Mouse (Mus musculus) erythroblast, embryonic 14.5 days (primary cell): ENCODE results near the gene Frmd4b. TPM values are rescaled to one million over a fixed set of nuclear protein-coding genes. Genes with fewer than 3 reads are reported as not detected.

Experiments
- H3K27me3 ChIP-seq: 2 replicates; pipeline ENCODE4 v1.6.1; 2012; ENCODE audit warnings: inconsistent platforms; ENCODE audit not compliant: control insufficient read depth
- H3K36me3 ChIP-seq: 2 replicates; pipeline ENCODE4 v1.6.1; 2012; ENCODE audit warnings: mild to moderate bottlenecking, inconsistent platforms; ENCODE audit not compliant: control insufficient read depth
- H3K4me1 ChIP-seq: 2 replicates; pipeline ENCODE4 v1.6.1; 2012; ENCODE audit warnings: inconsistent platforms; ENCODE audit not compliant: control insufficient read depth
- H3K4me3 ChIP-seq: replicated peaks from 2 replicates; pipeline ENCODE3; 2012; ENCODE audit warnings: moderate library complexity, mild to moderate bottlenecking, inconsistent platforms
- H3K9me3 ChIP-seq: 2 replicates; pipeline ENCODE4 v1.6.1; 2012; ENCODE audit warnings: low read length, inconsistent platforms, mixed read lengths; ENCODE audit not compliant: control insufficient read depth
- GATA1 ChIP-seq: IDR thresholded peaks from 2 replicates; pipeline ENCODE4 v1.6.1; 2012; ENCODE audit warnings: low read length, inconsistent platforms, mixed read lengths
- TAL1 ChIP-seq: IDR thresholded peaks from 3 replicates; pipeline ENCODE4 v1.6.1; 2012; ENCODE audit warnings: low read length, inconsistent platforms, mixed read lengths
- polyA plus RNA-seq: library from polyadenylated mRNA; stranded (reverse); fragments of >175 nt; gene quantifications from 2 replicates; pipeline ENCODE4 v1.2.3, GENCODE M21; 2012

The Frmd4b gene
- polyA plus RNA-seq, 1 experiment: not detected

- H3K27me3 ChIP-seq: no peaks in the 10 kb centered on the region
- no peaks in the 10 kb centered on the region for H3K36me3 ChIP-seq
- H3K4me1 ChIP-seq: no peaks in the 10 kb centered on the region
- H3K4me3 ChIP-seq: no peak within 1 kb of the TSS
- H3K9me3 ChIP-seq: no peaks in the 10 kb centered on the region
- no peak for TF ChIP-seq TAL1
- TF ChIP-seq GATA1: no peak
These were observed 364.6 kb downstream of the Frmd4b start, which contains the start of gene Lmod3 for GRCm38 (mm10) chr6:97252711-97253221. Lmod3 (minus strand) TSS chr6:97252759.

GRCm38 (mm10) chr6:97252086-97252485, 365.3 kb downstream of the Frmd4b start:
- no peaks in the 10 kb centered on the region for H3K9me3 ChIP-seq
- H3K36me3 ChIP-seq: no peaks in the 10 kb centered on the region
- no peaks in the 10 kb centered on the region for H3K27me3 ChIP-seq
- H3K4me1 ChIP-seq: no peaks in the 10 kb centered on the region
- TF ChIP-seq GATA1: no peak
- no peak for TF ChIP-seq TAL1
- H3K4me3 ChIP-seq: no peak overlapping the region

GRCm38 (mm10) chr6:97250966-97251365, 366.4 kb downstream of the Frmd4b start:
- Histone ChIP-seq H3K9me3 (no peaks in the 10 kb centered on the region), H3K4me1 (no peaks in the 10 kb centered on the region), H3K4me3 (no peak overlapping the region), H3K27me3 (no peaks in the 10 kb centered on the region), H3K36me3 (no peaks in the 10 kb centered on the region)
- TF ChIP-seq TAL1: no peak
- TF ChIP-seq GATA1: no peak

- Histone ChIP-seq H3K36me3 (no peaks in the 10 kb centered on the region), H3K27me3 (no peaks in the 10 kb centered on the region), H3K9me3 (no peaks in the 10 kb centered on the region), H3K4me1 (no peaks in the 10 kb centered on the region), H3K4me3 (no peak overlapping the region)
- TF ChIP-seq GATA1: no peak
- TF ChIP-seq TAL1: no peak
These were observed 372.1 kb downstream of the Frmd4b start for GRCm38 (mm10) chr6:97245200-97245599.

- H3K36me3 ChIP-seq: no peaks in the 10 kb centered on the region
- no peaks in the 10 kb centered on the region for H3K4me1 ChIP-seq
- no peak overlapping the region for H3K4me3 ChIP-seq
- H3K9me3 ChIP-seq: peaks cover 8% of the 10 kb centered on the region
- H3K27me3 ChIP-seq: no peaks in the 10 kb centered on the region; the same call in 1 of the 2 replicates
- TF ChIP-seq GATA1 (no peak), TAL1 (no peak)
These were observed 374.8 kb downstream of the Frmd4b start for GRCm38 (mm10) chr6:97242522-97242921.

- Histone ChIP-seq H3K9me3 (peaks cover 8% of the 10 kb centered on the region), H3K27me3 (no peaks in the 10 kb centered on the region; the same call in 1 of the 2 replicates), H3K36me3 (no peaks in the 10 kb centered on the region), H3K4me3 (no peak overlapping the region), H3K4me1 (no peaks in the 10 kb centered on the region)
- TF ChIP-seq GATA1 (no peak), TAL1 (no peak)
These were observed 377.2 kb downstream of the Frmd4b start for GRCm38 (mm10) chr6:97240092-97240491.

- H3K36me3 ChIP-seq: no peaks in the 10 kb centered on the region
- H3K4me3 ChIP-seq: no peak overlapping the region
- no peaks in the 10 kb centered on the region; the same call in 1 of the 2 replicates for H3K27me3 ChIP-seq
These were observed 378.0 kb downstream of the Frmd4b start for GRCm38 (mm10) chr6:97239360-97239759.

More at GRCm38 (mm10) chr6:97239360-97239759, 378.0 kb downstream of the Frmd4b start:
- TF ChIP-seq GATA1 (no peak), TAL1 (no peak)
- Histone ChIP-seq H3K9me3 (peaks cover 8% of the 10 kb centered on the region), H3K4me1 (no peaks in the 10 kb centered on the region)

Other genes starting within 250 kb of the Frmd4b start
- gene Mitf, start 189.5 kb upstream of the Frmd4b start, polyA plus RNA-seq: not detected in 2 replicates